Mouse (Mus musculus): Measurements from ENCODE around the gene Plcd3. TPM values are rescaled to one million over a fixed set of nuclear protein-coding genes. Genes with fewer than 3 reads are reported as not detected.

The Plcd3 gene
- polyA plus RNA-seq, 1 experiment = 2.6 TPM

DNA sequence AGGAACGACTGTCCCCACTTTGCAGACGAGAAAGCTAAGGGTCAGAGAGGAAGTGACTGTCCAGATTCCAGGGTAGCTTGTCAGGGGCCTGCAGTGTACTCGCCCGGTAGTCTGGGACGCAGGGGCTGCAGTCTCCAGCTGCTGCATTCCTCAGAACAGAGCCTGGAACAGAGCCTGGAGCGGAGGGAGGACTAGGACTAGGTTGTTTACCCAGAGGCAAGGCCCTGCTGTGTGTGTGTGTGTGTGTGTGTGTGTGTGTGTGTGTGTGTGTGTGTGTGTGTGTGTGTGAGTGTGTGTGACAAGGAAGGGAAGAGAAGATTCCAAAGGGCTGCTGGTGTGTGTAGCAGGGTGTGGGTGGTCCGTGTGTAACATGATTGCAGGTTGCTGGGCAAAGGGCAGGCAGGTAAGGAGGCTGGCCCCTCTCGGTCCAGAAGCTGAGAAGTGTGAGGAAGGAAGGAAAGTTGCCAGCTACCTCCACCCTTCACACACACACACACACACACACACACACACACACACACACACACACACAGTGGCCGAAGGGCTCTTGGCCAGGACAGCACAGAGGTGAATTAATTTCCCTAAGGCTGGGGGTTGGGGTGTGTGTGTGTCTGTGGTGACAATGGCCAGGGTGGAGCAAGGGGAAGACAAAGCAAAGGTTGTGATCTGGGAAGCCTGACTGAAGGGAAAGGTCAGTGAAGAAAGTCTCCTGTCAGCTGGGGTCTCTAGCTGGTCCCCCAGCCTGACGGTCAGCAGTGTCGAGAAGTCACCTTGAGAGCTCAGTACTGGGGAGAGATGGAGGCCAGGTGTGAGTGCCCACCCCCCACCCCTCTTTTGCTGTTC lies 39.9 kb upstream of the Plcd3 start:
- 57% methylated on average over 11 of the region's 11 CpGs for WGBS
- no peak for TF ChIP-seq CTCF (IDR thresholded peaks at IDR 0.05; ENCODE audit: control insufficient read depth, insufficient read depth, low read length)
- no peak for TF ChIP-seq POLR2A (IDR thresholded peaks at IDR 0.05; ENCODE audit: borderline replicate concordance, control insufficient read depth, low read depth, low read length)
- H3K27ac ChIP-seq (ENCODE audit: control insufficient read depth, insufficient read depth, low read depth, low read length, poor library complexity) = peak overlapping the region; percentile 8; the same call in 1 of the 2 replicates
- H3K4me1 ChIP-seq (ENCODE audit: control insufficient read depth, insufficient read depth, low read length) = no peaks in the 10 kb centered on the region; the same call in 1 of the 2 replicates
- no peak overlapping the region for H3K4me3 ChIP-seq (replicated peaks; ENCODE audit: control insufficient read depth, low read depth, low read length)

DNA sequence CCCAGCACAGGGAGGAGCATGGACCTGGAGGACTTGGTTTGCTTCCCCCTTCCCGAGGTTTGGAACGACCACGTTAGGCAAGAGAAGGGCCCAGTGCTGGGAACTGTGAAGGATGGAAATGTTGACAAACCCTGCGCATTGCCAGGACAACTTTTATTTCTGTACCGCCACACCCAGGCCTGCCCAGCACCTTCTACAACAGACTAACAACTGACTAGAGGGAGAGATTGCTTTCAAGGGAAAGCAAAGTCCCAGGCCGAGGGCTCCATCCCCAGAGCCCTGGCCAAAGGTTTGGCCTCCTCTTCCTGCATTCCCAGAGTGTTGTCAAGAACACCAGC lies 39.3 kb upstream of the Plcd3 start:
- H3K27ac ChIP-seq (ENCODE audit: control insufficient read depth, insufficient read depth, low read depth, low read length, poor library complexity) = no peak overlapping the region; the same call in 1 of the 2 replicates

DNA sequence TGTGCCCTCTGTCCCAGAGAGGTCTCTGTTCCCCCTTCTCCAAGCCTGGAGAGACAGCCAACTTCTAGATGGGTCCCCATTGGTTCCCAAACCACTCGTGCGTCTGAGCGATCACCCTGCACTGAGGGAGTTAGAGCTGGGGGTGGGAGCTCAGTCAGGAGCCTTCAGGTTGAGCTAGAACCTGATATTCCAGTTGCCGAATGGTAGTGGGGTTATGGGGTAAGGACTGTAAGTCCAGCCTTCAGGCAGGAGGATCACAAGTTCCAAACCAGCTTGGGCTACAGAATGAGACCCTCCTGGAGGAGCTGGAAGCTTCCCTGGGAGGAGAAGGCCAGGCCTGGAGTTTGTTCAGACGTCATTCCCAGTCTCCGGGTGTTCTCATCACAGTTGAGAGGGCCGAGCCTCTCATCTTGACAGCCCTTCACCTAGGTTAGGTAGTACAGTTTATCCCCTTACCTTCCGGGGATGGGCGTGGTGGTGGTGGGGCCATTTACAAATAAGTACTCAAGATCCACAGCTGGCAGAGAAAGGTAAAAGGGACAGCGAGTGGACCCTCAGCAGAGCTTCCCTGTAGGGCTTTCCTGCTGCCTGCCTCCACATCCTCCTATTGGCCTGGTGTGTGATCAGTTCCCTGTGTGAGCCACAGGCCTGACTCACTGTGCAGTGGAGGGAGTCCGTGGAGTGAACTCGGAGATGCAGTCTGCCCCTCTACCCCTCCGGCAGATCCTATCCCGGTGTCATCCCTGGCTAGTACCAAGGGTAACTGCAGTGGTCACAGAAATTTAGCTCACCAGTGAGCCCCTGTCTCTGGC lies 38.7 kb upstream of the Plcd3 start:
- Histone ChIP-seq H3K4me1 (ENCODE audit: control insufficient read depth, insufficient read depth, low read length) (no peaks in the 10 kb centered on the region; the same call in 1 of the 2 replicates), H3K4me3 (replicated peaks; ENCODE audit: control insufficient read depth, low read depth, low read length) (no peak overlapping the region), H3K27ac (ENCODE audit: control insufficient read depth, insufficient read depth, low read depth, low read length, poor library complexity) (no peak overlapping the region)
- 88% methylated on average over 14 of the region's 14 CpGs for WGBS
- TF ChIP-seq POLR2A (IDR thresholded peaks at IDR 0.05; ENCODE audit: borderline replicate concordance, control insufficient read depth, low read depth, low read length) (no peak), CTCF (IDR thresholded peaks at IDR 0.05; ENCODE audit: control insufficient read depth, insufficient read depth, low read length) (no peak)

More for the DNA sequence above, 39.3 kb upstream of the Plcd3 start:
- WGBS = 78% methylated on average over 6 of the region's 6 CpGs
- TF ChIP-seq CTCF (IDR thresholded peaks at IDR 0.05; ENCODE audit: control insufficient read depth, insufficient read depth, low read length) (no peak), POLR2A (IDR thresholded peaks at IDR 0.05; ENCODE audit: borderline replicate concordance, control insufficient read depth, low read depth, low read length) (no peak)
- H3K4me3 ChIP-seq (replicated peaks; ENCODE audit: control insufficient read depth, low read depth, low read length) = no peak overlapping the region
- H3K4me1 ChIP-seq (ENCODE audit: control insufficient read depth, insufficient read depth, low read length) = no peaks in the 10 kb centered on the region; the same call in 1 of the 2 replicates

DNA sequence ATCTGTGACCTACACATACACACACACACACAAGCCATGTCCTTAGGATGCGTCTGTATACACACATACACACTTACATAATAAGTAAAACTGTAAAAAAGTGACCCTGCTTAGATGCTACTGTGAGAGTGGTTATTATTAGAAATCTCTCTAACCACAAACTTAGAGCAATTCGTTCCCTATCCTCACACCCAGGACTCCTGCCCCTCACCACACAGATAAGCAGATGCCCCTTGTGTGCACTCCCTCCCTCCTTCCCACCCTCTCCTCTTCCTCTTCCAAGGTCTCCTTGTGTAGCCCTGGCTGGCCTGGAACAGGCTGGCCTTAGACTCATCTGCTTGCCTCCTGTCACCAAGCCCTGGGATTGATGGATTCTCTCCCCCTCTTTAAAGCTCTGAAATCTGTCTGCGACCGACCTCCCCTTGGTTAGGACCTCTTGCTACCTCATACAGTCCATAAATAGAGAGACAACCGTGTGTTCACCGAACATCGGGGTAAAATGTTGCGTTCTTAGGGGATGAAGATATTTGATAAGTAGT lies 34.6 kb upstream of the Plcd3 start:
- Histone ChIP-seq H3K27ac (ENCODE audit: control insufficient read depth, insufficient read depth, low read depth, low read length, poor library complexity) (no peak overlapping the region), H3K4me1 (ENCODE audit: control insufficient read depth, insufficient read depth, low read length) (no peaks in the 10 kb centered on the region), H3K4me3 (replicated peaks; ENCODE audit: control insufficient read depth, low read depth, low read length) (no peak overlapping the region)
- TF ChIP-seq CTCF (IDR thresholded peaks at IDR 0.05; ENCODE audit: control insufficient read depth, insufficient read depth, low read length) = no peak
- TF ChIP-seq POLR2A (IDR thresholded peaks at IDR 0.05; ENCODE audit: borderline replicate concordance, control insufficient read depth, low read depth, low read length) = no peak
- 38% methylated on average over 8 of the region's 8 CpGs for WGBS

DNA sequence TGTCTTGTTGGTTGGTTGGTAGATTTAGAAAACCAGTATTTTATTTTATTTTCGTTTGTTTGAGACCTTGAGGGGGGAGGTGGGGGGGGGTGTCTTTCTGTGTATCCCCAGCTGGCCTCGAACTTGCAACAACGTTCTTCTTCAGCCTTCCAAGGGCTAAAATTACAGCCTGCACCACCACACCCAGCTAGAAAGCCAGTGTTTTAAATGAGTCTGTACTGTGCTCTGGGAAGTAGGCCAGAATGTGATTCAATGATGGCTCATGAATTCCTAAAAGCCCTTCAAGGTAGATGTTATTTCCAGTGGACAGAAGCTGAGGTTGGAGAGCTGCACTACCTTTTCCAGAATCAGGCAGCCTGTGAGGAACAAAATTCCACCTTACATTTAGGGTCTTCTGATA lies 32.8 kb upstream of the Plcd3 start:
- H3K4me3 ChIP-seq (replicated peaks; ENCODE audit: control insufficient read depth, low read depth, low read length) = no peak overlapping the region
- no peak for TF ChIP-seq CTCF (IDR thresholded peaks at IDR 0.05; ENCODE audit: control insufficient read depth, insufficient read depth, low read length)
- no peak for TF ChIP-seq POLR2A (IDR thresholded peaks at IDR 0.05; ENCODE audit: borderline replicate concordance, control insufficient read depth, low read depth, low read length)
- no peaks in the 10 kb centered on the region for H3K4me1 ChIP-seq (ENCODE audit: control insufficient read depth, insufficient read depth, low read length)
- no peak overlapping the region for H3K27ac ChIP-seq (ENCODE audit: control insufficient read depth, insufficient read depth, low read depth, low read length, poor library complexity)
- WGBS = 64% methylated on average over 3 of the region's 3 CpGs

DNA sequence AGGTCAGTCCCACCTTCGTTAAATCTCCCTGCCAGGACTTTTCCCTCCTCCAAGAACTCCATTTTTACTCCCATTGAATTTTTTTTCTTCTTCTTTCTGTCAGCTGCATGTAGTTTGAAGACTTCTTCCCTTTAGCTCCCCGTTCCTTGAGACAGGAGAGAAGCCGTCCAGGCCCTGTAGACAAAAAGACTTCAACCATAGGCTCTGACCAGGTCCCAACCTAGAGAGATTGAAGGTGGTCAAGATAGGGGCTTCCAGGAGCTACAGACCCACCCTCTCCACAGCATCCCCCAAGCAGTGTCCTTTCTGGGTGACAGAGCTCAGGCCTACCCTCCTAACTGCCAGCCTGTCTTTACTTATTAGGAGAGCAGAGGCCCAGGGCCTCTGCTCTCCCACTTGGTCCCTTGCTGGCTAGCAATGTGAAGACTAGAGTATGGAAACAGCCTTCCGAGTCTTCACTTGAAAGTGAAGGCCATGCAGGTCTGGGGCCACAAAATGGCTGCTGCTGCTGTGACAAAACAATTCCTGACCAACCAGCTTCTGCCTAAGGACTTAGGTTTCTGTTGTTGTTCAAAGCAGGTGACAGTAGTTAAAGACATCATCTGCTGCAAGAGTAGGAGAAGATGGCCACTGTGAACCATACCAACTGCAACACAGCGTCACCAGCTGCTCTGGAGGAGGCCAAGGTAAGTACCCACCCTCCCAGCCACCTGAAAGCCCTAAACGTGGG lies 32.2 kb upstream of the Plcd3 start:
- no peaks in the 10 kb centered on the region for H3K4me1 ChIP-seq (ENCODE audit: control insufficient read depth, insufficient read depth, low read length)

DNA sequence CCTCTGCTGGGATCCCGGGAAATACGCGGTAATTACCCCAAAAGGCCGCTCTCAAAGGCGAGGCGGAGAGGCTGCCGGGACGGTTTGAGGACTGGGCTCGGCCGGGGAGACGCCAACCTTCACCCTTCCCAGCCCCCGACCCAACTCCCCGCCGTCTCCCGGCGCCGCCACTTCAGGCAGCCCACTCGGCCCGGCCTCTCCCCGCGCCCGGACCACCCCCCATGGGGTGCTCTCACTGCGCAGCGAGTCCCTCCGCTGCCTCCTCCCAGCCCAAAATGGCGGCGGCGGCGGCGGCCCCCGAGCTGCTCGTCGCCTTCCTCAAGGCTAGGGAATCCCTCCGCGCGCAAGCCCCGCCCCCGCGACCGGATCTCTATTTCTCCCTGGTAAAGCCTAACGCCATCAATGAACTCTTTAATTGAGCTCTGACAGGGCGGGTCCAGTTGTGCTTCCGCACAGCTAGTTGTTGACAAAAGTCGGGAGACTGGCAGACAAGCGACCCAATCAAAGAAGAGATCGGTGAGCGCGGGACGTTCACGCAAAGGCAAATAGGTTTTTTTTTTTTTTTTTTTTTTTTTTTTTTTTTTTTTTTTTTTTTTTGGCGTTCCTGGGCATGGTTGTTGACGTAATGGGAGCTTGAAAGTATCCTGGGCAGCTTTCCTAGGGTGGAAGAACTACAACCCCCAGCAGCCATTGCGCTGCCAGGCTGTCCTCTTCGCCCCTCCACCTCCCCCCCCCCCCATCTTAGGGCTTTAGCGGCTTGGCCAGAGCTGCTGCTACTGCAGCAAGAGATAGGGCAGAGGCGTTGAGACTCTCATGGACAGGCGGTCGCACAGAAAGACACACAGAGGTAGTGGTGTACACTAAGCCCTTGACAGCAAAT lies 31.4 kb upstream of the Plcd3 start:
- Histone ChIP-seq H3K4me3 (replicated peaks; ENCODE audit: control insufficient read depth, low read depth, low read length) (peak overlapping the region; percentile 94), H3K27ac (ENCODE audit: control insufficient read depth, insufficient read depth, low read depth, low read length, poor library complexity) (peak overlapping the region; percentile 98), H3K4me1 (ENCODE audit: control insufficient read depth, insufficient read depth, low read length) (no peaks in the 10 kb centered on the region)
- TF ChIP-seq CTCF (IDR thresholded peaks at IDR 0.05; ENCODE audit: control insufficient read depth, insufficient read depth, low read length) (no peak), POLR2A (IDR thresholded peaks at IDR 0.05; ENCODE audit: borderline replicate concordance, control insufficient read depth, low read depth, low read length) (peak; percentile 92)
- WGBS = under 1% methylated on average over 58 of the region's 58 CpGs

More for the DNA sequence above, 32.2 kb upstream of the Plcd3 start:
- TF ChIP-seq POLR2A (IDR thresholded peaks at IDR 0.05; ENCODE audit: borderline replicate concordance, control insufficient read depth, low read depth, low read length) = no peak
- Histone ChIP-seq H3K27ac (ENCODE audit: control insufficient read depth, insufficient read depth, low read depth, low read length, poor library complexity) (peak overlapping the region; percentile 83), H3K4me3 (replicated peaks; ENCODE audit: control insufficient read depth, low read depth, low read length) (peak overlapping the region; percentile 56)
- 50% methylated on average over 6 of the region's 6 CpGs for WGBS

Data from bone marrow, adult 2 months (tissue).